Mouse (Mus musculus) urinary bladder, postnatal 4 days (tissue): ENCODE data around the gene Erbb4.

ENCODE experiments used
- DNase-seq, 2 experiments: peaks; one replicate each; pipeline ENCODE4 v3.0.0; 2021 to 2022; ENCODE audit warnings: low spot score in 2 of 2

Erbb4 gene

GRCm38 (mm10) chr1:68570924-68571323 is 536.9 kb downstream of the Erbb4 start:
- DNase-seq, result no peak

GRCm38 (mm10) chr1:68542942-68543341 is 564.9 kb downstream of the Erbb4 start:
- DNase-seq, result no peak

DNA sequence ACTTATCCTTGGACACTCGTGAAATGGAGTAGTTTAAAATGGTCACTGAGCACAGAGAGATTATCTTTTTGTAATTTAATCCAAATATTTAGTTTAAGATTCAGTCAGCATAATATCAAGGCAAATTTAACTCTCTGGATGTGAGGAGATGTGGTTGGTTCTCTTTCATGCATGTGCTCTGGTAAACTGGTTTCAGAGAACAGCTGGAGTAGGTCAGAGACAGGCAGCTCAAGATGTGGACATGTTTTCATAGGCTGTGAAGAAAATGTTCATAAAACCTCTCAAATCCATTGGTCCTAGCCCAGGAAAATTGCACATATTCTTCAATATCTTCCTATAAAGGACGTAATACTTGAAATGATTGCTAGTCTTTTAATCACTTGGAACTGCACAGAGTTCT is 590.0 kb downstream of the Erbb4 start:
- no peak for DNase-seq

GRCm38 (mm10) chr1:68503873-68504272 is 604.0 kb downstream of the Erbb4 start:
- no peak for DNase-seq

GRCm38 (mm10) chr1:68501561-68501960 is 606.3 kb downstream of the Erbb4 start:
- DNase-seq, result no peak

GRCm38 (mm10) chr1:68466390-68466960 is 641.4 kb downstream of the Erbb4 start:
- no peak for DNase-seq

DNA sequence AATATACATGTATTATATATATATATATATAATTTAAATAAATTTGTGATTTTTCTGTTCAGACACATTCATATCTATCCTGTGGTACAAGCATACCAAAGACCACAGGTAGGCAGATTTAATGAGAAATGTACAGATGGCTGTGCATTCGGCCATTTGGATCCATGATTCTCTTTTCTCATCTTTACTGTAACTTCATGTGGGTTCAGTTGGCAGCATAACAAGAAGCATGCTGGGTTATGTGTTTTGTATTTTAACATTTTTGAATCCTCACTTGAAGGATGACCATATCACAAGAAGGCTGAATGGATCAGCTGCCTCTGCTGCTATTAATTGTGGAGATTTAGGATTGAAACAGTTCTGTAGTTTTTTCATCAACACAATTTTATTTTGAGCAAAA is 656.6 kb downstream of the Erbb4 start:
- DNase-seq, result no peak

DNA sequence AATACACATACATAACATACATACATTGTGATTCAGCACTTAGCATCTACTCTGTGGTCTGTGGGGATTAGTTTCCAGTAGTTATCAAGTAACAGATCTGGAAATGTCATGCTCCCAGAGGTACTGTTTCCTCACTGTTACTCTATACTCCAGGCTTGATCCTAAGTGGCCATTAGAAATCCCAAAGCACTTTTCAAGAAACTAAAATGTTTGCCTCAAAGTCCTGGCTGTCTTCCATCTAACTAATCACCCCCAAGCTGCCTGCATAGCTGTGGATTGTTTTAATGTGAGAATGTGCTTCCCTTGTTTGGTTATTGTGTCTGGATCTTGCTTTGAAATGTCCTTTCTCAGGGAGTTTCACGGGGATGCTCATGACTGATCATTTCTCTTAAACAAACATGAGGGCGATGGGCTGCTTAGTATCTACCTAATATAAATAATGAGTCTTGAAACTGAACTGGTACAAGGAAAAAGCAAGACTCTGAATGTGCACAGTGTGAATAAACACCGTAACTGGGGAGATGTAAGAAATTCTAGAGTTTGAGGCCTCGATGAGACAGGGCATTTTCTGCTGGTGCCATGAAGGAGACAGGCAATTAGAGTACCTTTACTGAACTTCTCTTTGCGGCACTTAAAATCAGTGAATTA is 683.4 kb downstream of the Erbb4 start:
- DNase-seq, result no peak

DNA sequence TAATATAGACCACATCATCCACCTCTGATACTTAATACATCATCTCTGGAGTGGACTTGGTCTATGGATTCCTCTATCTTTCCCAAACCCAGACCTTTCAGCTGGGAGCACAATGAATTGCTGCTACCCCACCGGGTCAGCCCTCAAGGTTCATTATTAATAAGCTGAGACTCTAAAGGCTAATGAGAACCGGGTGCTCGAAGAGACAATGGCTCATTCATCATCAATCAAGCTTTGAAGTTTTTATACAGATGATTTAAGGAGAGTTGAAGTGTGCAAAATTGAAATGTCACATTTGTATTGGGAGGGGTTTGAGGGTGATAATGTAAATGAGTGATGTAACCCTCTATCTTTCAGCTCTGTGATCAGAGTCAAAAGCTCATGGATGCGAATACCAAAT is 706.7 kb downstream of the Erbb4 start:
- no peak for DNase-seq

GRCm38 (mm10) chr1:68371531-68371930 is 736.3 kb downstream of the Erbb4 start:
- DNase-seq, result no peak

DNA sequence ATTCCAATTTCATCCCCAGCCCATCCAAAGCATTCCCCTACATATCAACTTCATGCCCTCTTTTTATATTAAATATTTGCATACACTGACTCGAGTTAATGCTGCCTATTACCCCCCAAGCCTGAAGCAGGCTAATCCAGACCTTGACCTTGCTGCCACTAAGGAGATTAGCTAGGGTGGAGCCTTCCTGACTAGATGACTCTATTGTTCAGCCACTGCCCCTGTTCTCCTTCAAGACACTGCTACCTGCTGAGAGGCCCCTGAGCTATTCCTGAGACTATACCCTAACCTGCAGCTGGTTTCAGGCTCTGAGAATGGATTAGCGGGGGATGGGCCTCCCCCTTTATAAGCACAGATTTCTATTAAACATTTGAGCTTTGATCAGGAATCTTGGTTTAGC is 774.1 kb downstream of the Erbb4 start:
- DNase-seq, result no peak

DNA sequence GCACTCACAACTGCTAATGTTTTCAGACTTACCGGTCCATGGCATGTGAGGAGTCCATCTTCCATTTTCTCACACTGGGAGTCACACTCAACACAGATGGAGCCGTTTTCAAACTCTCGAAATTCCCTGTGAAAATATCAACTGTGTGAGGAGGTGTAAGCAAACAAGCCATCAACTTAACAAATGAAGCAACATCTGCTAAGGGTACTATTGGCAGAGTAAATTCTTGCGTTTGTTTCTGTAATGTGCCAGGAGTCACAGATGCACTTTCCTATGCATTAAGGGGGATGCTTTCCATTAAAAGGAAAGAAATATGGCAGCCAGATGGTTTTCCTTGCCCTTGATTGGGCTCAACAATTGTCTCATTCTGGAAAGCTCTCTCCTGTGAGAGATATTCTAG is 802.0 kb downstream of the Erbb4 start:
- DNase-seq, result no peak

- no peak for DNase-seq
Observed at GRCm38 (mm10) chr1:68284443-68284842, 823.4 kb downstream of the Erbb4 start.

- no peak for DNase-seq
Observed at GRCm38 (mm10) chr1:68275819-68276218, 832.0 kb downstream of the Erbb4 start.

GRCm38 (mm10) chr1:68178580-68178979 is 929.3 kb downstream of the Erbb4 start:
- no peak for DNase-seq

DNA sequence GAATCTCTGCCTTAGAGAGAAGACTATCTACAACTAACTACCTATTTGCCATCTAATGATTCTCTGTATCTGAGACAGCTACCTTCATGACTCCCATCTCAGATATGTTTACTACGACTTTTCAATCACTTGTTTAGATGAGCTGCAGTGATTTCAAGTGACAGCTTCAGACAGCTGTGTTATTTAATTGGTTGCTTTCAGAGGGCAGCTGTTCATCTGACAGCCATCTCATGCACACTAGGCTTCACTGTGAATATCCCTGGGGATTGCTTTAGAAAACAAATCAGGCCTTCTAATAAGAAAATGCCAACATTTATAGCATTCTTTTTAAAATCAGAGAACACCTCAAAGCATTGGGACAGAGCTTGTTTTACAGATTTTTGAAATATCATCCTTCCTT is 952.6 kb downstream of the Erbb4 start:
- DNase-seq, result no peak

DNA sequence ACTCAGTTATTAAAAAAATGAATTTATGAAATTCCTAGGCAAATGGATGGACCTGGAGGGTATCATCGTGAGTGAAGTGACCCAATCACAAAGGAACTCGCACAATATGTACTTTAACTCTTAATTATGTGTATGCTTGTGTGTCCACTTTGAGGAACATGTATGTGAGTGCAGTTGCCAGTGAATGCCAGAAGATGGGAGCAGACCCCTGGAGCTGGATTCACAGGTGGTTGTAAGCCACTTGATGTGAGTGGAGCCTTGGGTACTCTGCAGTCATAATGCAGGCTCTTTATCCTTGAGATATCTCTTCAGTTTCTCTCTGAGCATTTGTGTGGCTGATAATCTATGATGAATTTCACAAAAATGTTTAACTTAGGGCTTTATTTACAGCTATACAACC is 957.3 kb downstream of the Erbb4 start:
- DNase-seq, result no peak

DNA sequence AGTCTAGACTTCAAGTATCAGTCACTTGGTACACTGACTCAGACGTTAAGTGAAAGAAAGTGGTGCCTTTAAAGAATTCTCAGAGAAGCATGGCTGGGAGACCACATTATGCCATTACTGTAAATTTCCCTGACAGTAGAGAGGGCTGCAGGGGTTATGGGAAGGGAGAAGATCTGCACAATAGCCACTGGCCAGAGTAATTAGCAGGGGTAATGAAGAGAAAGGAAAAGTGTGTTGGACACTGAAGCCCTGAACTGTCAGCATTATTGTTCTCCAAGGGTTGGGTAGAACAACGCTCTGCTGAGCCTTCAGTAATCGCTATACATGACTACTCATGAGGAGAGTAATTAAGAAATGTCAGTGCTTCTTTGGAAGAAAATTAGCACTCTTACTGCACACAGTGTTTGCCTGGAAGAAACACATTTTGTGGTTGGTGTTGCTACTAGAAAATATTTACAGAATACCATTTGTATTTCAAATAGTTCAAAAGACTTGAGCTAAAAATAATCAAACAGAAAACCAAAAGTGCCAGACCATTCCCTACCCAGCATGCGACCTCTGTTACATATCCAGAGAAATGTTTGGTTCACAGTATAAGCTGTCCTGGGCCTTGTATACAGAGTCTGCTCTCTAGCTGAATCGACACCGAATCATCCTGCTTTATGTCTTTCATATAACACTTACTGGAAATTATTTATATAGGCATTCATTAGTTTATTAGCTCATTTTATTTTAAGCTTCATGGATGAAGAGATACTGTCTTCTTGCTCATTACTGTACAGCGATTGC is 965.1 kb downstream of the Erbb4 start:
- no peak for DNase-seq

DNA sequence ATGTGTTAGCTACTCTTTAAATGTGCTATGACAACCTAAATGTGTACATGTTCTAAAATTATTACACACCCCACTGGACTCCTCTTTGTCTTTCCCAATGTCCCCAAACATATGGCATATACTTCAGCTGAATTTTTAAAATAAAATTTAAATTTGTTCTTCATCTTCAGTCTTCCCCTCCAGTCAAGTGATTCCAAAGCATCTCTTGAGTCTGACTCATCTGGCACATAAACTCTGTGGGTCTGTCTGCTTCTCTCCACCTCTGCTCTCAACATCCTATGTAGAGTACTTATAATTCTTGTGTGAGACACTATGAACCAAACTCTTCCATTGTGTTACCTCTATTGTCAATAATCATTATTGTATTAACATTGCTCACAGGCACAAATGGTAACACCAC is 972.9 kb downstream of the Erbb4 start:
- DNase-seq, result no peak

- DNase-seq, result no peak
Observed at GRCm38 (mm10) chr1:68134450-68134849, 973.4 kb downstream of the Erbb4 start.

- DNase-seq, result no peak
Observed at GRCm38 (mm10) chr1:68123541-68123940, 984.3 kb downstream of the Erbb4 start.

GRCm38 (mm10) chr1:68120364-68120763 is 987.5 kb downstream of the Erbb4 start:
- DNase-seq, result no peak

DNA sequence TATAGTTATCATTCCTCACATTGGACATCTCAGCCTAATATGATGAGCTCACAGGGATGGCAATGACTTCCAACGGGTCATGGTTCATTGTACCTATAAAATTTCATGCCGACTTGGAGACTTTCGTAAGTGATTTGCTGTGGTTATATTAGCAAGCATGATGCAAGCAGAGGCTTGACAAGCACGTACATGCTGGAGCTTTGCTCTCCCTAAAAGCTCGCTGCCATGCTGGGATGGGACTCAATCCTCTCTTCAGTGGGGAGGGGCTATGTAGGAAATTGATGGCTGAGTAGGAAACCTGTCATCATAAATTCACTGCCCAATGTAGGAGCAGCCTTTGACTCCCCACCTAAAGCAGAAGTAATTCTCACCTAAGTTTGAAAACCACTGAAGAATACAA is 992.1 kb downstream of the Erbb4 start:
- DNase-seq, result no peak
